In genomic region chr6:35864218-35864617, GRCm38 (mm10) we compare ENCODE assay signal across 22 mouse cellular contexts.
DNase-seq lines count a peak whose midpoint lies in the region; ATAC-seq lines count a peak whose summit lies in the region.
"Had no signal": no experiment of that assay in that cellular context is flagged by ENCODE, and none has a peak within 500 bp of the region (broad histone marks: within the 10 kb centered on the region; RNA-seq: fewer than 3 reads in every experiment).

No protein-coding gene starts in this region.

- no peak overlapping the region for H3K4me3 ChIP-seq in midbrain, embryonic 11.5 days (ENCODE audit: low read depth, low read length)
- H3K4me3 ChIP-seq in midbrain, embryonic 13.5 days (replicated peaks) = no peak overlapping the region
- H3K4me3 ChIP-seq: embryonic facial prominence, embryonic 10.5 days; embryonic facial prominence, embryonic 12.5 days; forebrain, embryonic 13.5 days; forebrain, embryonic 15.5 days had no signal

- no peak overlapping the region for H3K4me2 ChIP-seq in midbrain, embryonic 11.5 days
- no peak overlapping the region for H3K4me2 ChIP-seq in midbrain, embryonic 13.5 days (replicated peaks)
- H3K4me2 ChIP-seq: embryonic facial prominence, embryonic 12.5 days; forebrain, embryonic 13.5 days; forebrain, embryonic 15.5 days had no signal

- peak; percentile 64 for DNase-seq in heart, adult 11 months
- DNase-seq in heart, postnatal 4 days = no peak
- no peak for DNase-seq in midbrain, embryonic 11.5 days (ENCODE audit: low spot score, missing footprints)
- DNase-seq: adrenal gland, adult 2 months; adrenal gland, postnatal 10 days; adrenal gland, postnatal 25 days; B cell, adult 2 months; cerebellum, adult 11-12 months; cerebellum, adult 2 months; cerebellum, adult 9-10 months; cerebellum, postnatal 10 days; cerebellum, postnatal 25 days; forebrain, postnatal 0 days had no signal

- no peak overlapping the region for H3K9ac ChIP-seq in midbrain, embryonic 11.5 days (ENCODE audit: low read length)
- H3K9ac ChIP-seq in midbrain, embryonic 13.5 days (replicated peaks) = no peak overlapping the region
- H3K9ac ChIP-seq: embryonic facial prominence, embryonic 12.5 days; forebrain, embryonic 13.5 days; forebrain, embryonic 15.5 days; forebrain, postnatal 0 days had no signal

- H3K27me3 ChIP-seq in midbrain, embryonic 11.5 days (ENCODE audit: control insufficient read depth, insufficient read depth, low read length) = no peaks in the 10 kb centered on the region
- H3K27me3 ChIP-seq in midbrain, embryonic 13.5 days = no peaks in the 10 kb centered on the region
- H3K27me3 ChIP-seq: CH12.LX; embryonic facial prominence, embryonic 12.5 days; forebrain, embryonic 13.5 days; forebrain, embryonic 15.5 days had no signal

- no peak overlapping the region for H3K27ac ChIP-seq in midbrain, embryonic 11.5 days (ENCODE audit: low read depth, low read length)
- H3K27ac ChIP-seq in midbrain, embryonic 13.5 days = no peak overlapping the region
- H3K27ac ChIP-seq: embryonic facial prominence, embryonic 10.5 days; embryonic facial prominence, embryonic 12.5 days; forebrain, embryonic 13.5 days; forebrain, embryonic 15.5 days had no signal

- no peaks in the 10 kb centered on the region for H3K9me3 ChIP-seq in midbrain, embryonic 11.5 days (ENCODE audit: control insufficient read depth, low read length)
- no peaks in the 10 kb centered on the region for H3K9me3 ChIP-seq in midbrain, embryonic 13.5 days
- H3K9me3 ChIP-seq: embryonic facial prominence, embryonic 10.5 days; embryonic facial prominence, embryonic 12.5 days; forebrain, embryonic 13.5 days; forebrain, embryonic 15.5 days; G1E had no signal

- H3K36me3 ChIP-seq in midbrain, embryonic 11.5 days (ENCODE audit: control insufficient read depth, insufficient read depth, low read length) = no peaks in the 10 kb centered on the region
- H3K36me3 ChIP-seq in midbrain, embryonic 13.5 days = no peaks in the 10 kb centered on the region
- H3K36me3 ChIP-seq: embryonic facial prominence, embryonic 10.5 days; embryonic facial prominence, embryonic 12.5 days; forebrain, embryonic 15.5 days; G1E had no signal

- WGBS in midbrain, embryonic 11.5 days = 83% methylated on average over 6 of the region's 6 CpGs
- 84% methylated on average over 6 of the region's 6 CpGs for WGBS in midbrain, embryonic 13.5 days

- H3K4me1 ChIP-seq in midbrain, embryonic 11.5 days (ENCODE audit: control insufficient read depth, insufficient read depth, low read length) = no peaks in the 10 kb centered on the region
- no peaks in the 10 kb centered on the region for H3K4me1 ChIP-seq in midbrain, embryonic 13.5 days (replicated peaks)
- H3K4me1 ChIP-seq: embryonic facial prominence, embryonic 10.5 days; embryonic facial prominence, embryonic 12.5 days; forebrain, embryonic 13.5 days; forebrain, embryonic 15.5 days had no signal

- 0 out of 2 replicates have a peak, but pooled peaks have one; percentile 33 for ATAC-seq in midbrain, embryonic 11.5 days (ENCODE audit: low FRiP score)
- ATAC-seq in midbrain, embryonic 13.5 days = no peak
- no peak for ATAC-seq in cerebellum, adult (ENCODE audit: insufficient number of reproducible peaks, low FRiP score, low TSS enrichment)
- ATAC-seq: CD4-positive, CD25-positive, alpha-beta regulatory T cell, adult 4 months; forebrain, embryonic 13.5 days; forebrain, embryonic 15.5 days; forebrain, postnatal 0 days had no signal
